Mouse (Mus musculus) heart, adult 2 months (tissue): ENCODE data around the gene Lsm14a. TPM values are rescaled to one million over a fixed set of nuclear protein-coding genes. Genes with fewer than 3 reads are reported as not detected.
A peak's percentile ranks its signal among the peaks of the same experiment; 100 is the strongest.

Experiments used
- DNase-seq, 2 experiments: peaks; one replicate each; pipeline ENCODE4 v3.0.0; 2021
- H3K27ac ChIP-seq: fragments of 200-600 bp; 2 replicates; pipeline ENCODE4 v1.8.1; 2022
- H3K27me3 ChIP-seq: fragments of 200-500 bp; 2 replicates; pipeline ENCODE4 v1.6.1; 2012; ENCODE audit warnings: mild to moderate bottlenecking, low read length, inconsistent platforms, mixed read lengths; ENCODE audit not compliant: control insufficient read depth, insufficient read depth
- H3K36me3 ChIP-seq: fragments of 200-500 bp; 2 replicates; pipeline ENCODE4 v1.6.1; 2012; ENCODE audit warnings: low read length, inconsistent platforms; ENCODE audit not compliant: control insufficient read depth, insufficient read depth
- H3K4me1 ChIP-seq: fragments of 200-500 bp; 2 replicates; pipeline ENCODE4 v1.6.1; 2011; ENCODE audit warnings: low read length; ENCODE audit not compliant: control insufficient read depth, insufficient read depth
- H3K4me3 ChIP-seq: fragments of 200-600 bp; 2 replicates; pipeline ENCODE4 v1.8.1; 2022
- H3K79me2 ChIP-seq: fragments of 200-500 bp; replicated peaks from 2 replicates; pipeline ENCODE4 v1.6.1; 2012; ENCODE audit warnings: mild to moderate bottlenecking, inconsistent platforms, low read length, moderate library complexity, mixed read lengths; ENCODE audit not compliant: control insufficient read depth, insufficient read depth
- H3K9ac ChIP-seq: fragments of 200-500 bp; 2 replicates; pipeline ENCODE4 v1.6.1; 2012; ENCODE audit warnings: low read depth, mild to moderate bottlenecking, control low read depth, inconsistent platforms, low read length, mixed read lengths
- CTCF ChIP-seq: fragments of 200-600 bp; IDR thresholded peaks from 2 replicates; pipeline ENCODE4 v1.8.1; 2022; ENCODE audit warnings: antibody characterized with exemption, mild to moderate bottlenecking, moderate library complexity
- EP300 ChIP-seq: fragments of 200-500 bp; IDR thresholded peaks from 2 replicates; pipeline ENCODE4 v1.6.1; 2011; ENCODE audit warnings: low read depth, low read length, control low read depth; ENCODE audit not compliant: insufficient read depth
- POLR2A ChIP-seq: fragments of 200-500 bp; IDR thresholded peaks from 2 replicates; pipeline ENCODE4 v1.6.1; 2011; ENCODE audit warnings: mild to moderate bottlenecking, low read depth, low read length, control low read depth; ENCODE audit not compliant: insufficient read depth
- WGBS: fragments of 180-500 bp; shearing (Covaris S2); methylation state at CpG from one replicate; pipeline ENCODE4 v1.1.7; 2018; 5-methylcytosine and 5-hydroxymethylcytosine counted together
- intact Hi-C: fragments of 180-260 bp; cut with DNase I; formaldehyde crosslinking; loops from one replicate; pipeline ENCODE4 v1.15.1; 2025
- polyA plus RNA-seq: library from polyadenylated mRNA; depleted of rRNA; stranded (reverse); fragments of >200 nt; gene quantifications from 2 replicates; pipeline ENCODE4 v1.2.3, GENCODE M21; 2012
- total RNA-seq, 2 experiments: library from RNA; stranded (reverse); gene quantifications; 2 replicates each; pipeline ENCODE4 v1.2.3; 2021

Gene Lsm14a
- total and polyA plus RNA-seq, 3 experiments = 42.9 to 88.3 (median 86.9) TPM

DNA sequence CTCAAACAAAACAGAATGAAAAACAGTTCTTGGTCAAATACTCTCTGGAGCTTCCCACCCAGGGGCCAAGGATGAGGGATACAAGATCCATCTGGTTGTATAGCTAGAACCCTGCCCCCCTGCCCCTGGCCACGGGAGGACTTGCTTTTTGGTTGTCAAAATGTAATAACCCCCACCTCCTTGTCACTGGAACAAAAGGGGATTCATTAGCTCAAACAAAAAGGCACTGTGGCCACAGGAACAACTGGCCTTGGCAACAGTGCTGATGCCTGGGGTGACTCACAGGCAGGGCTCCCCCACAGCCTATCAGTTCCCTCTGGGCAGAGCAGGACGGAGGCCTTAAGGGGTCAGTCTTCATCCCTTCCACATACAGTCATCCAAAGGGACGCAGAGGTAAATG lies 73.2 kb downstream of the Lsm14a start:
- Histone ChIP-seq H3K4me3 (no peak overlapping the region), H3K4me1 (peaks cover 13% of the 10 kb centered on the region), H3K27me3 (no peaks in the 10 kb centered on the region), H3K79me2 (no peaks in the 10 kb centered on the region), H3K36me3 (no peaks in the 10 kb centered on the region), H3K27ac (peak overlapping the region; percentile 47), H3K9ac (no peak overlapping the region)
- peak; percentile 49 to 54 for DNase-seq
- TF ChIP-seq EP300 = no peak
- TF ChIP-seq POLR2A = no peak
- no peak for TF ChIP-seq CTCF
- intact Hi-C loops = no loop called here
- 51% methylated on average over 3 of the region's 3 CpGs for WGBS

DNA sequence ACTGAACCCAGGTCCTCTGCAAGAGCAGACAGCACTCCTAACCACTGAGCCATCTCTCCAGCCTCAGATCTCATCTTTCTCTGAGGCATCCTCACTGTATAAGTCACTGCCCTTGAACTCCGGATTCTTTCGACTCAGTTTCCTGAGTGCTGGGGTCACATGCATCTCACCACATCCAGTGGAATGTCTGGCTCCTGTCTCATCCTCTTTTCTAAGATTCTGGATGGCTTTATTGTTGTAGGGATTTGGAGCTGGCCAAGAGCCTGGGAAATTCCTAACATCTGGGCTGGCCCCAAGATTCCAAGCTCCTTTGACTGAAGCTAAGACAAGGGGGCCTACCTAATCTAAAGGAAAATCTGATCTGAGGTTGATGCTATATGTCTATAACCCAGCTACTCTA lies 74.0 kb downstream of the Lsm14a start:
- H3K27me3 ChIP-seq = no peaks in the 10 kb centered on the region
- H3K27ac ChIP-seq = peak overlapping the region; percentile 52

DNA sequence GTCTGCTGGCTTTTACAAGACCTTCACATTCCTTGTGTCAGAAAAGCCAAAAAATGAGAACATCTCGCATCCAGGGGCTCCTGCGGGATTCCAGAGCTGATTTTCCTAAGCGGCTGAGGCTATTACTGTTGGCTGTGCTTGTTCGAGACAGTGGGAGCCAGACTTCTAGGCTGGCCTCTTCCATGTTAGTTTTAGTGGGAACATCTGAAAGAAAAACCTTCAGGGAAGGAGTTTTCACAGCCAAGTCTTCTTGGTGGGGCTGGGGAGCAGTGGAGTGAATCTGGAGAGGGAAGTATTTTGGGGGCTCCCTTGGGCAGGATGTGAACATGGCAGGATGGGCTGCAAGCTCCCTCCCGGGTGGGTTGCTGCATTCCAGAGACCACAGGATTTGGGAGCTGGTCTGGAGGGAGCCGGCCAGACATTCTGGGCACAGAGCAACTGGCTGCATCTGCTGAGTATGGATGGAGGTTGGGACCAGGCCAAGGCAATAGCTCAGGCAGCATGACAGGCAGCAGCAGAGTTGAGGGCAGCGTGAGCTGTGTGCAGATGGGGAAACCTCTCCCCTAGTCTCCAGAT lies 75.1 kb downstream of the Lsm14a start:
- no peak overlapping the region for H3K9ac ChIP-seq

More for the DNA sequence above, 74.0 kb downstream of the Lsm14a start:
- intact Hi-C loops = no loop called here
- 25% methylated on average over 2 of the region's 2 CpGs for WGBS
- 0 out of 2 replicates have a peak, but pooled peaks have one; percentile 14 for TF ChIP-seq POLR2A
- TF ChIP-seq CTCF = no peak
- TF ChIP-seq EP300 = peak; percentile 48; the same call in 1 of the 2 replicates
- no peak overlapping the region for H3K9ac ChIP-seq
- H3K36me3 ChIP-seq = no peaks in the 10 kb centered on the region
- no peak overlapping the region for H3K4me3 ChIP-seq
- peak; percentile 39 to 56 for DNase-seq
- peaks cover 13% of the 10 kb centered on the region for H3K4me1 ChIP-seq
- no peaks in the 10 kb centered on the region for H3K79me2 ChIP-seq

DNA sequence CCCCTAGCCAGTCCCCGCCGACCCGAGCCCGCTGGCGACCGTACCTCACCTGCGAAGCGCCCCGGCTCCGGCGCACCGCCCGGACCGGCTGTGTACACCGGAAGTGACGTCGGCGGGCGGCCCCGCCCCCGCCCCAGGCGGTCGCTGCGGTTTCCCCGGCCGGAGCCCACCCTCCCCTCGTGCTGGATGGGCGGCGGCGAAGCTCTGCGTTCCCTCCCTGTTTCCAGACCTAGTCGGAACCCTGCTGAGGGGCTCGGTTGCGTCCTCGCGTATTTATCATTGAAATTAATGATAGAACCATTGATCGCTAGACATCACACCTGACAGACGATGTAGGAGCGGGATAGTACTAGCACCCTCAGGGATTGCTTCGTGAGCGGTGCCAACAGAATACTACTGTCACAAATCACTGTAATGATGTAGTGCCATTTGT lies 79.7 kb downstream of the Lsm14a start, which contains the start of gene 4931406P16Rik:
TSS of gene 4931406P16Rik (minus strand) at position 109 of the 433 bp plus-strand sequence.
- Histone ChIP-seq H3K27me3 (no peaks in the 10 kb centered on the region), H3K4me1 (peaks cover 9% of the 10 kb centered on the region), H3K79me2 (peaks cover 3% of the 10 kb centered on the region), H3K4me3 (peak within 1 kb of the TSS; percentile 93), H3K9ac (peak within 1 kb of the TSS; percentile 97), H3K36me3 (peaks cover 23% of the 10 kb centered on the region), H3K27ac (peak within 1 kb of the TSS; percentile 96)
- intact Hi-C loops = loop anchor here (2.0 kb wide), 1 partner anchor 47 kb away; no protein-coding TSS in a partner anchor
- TF ChIP-seq CTCF = no peak
- TF ChIP-seq POLR2A = peak; percentile 79
- WGBS = under 1% methylated on average over 41 of the region's 41 CpGs
- DNase-seq = peak; percentile 93

More for the DNA sequence above, 75.1 kb downstream of the Lsm14a start:
- H3K27ac ChIP-seq = peak overlapping the region; percentile 52
- TF ChIP-seq CTCF = no peak
- no peak for TF ChIP-seq EP300
- TF ChIP-seq POLR2A = no peak
- 50% methylated on average over 7 of the region's 7 CpGs for WGBS
- no peaks in the 10 kb centered on the region for H3K27me3 ChIP-seq
- H3K36me3 ChIP-seq = no peaks in the 10 kb centered on the region
- no peak overlapping the region for H3K4me3 ChIP-seq
- no peaks in the 10 kb centered on the region for H3K79me2 ChIP-seq
- intact Hi-C loops = no loop called here
- H3K4me1 ChIP-seq = peaks cover 13% of the 10 kb centered on the region
- DNase-seq = peak; percentile 62 to 71

DNA sequence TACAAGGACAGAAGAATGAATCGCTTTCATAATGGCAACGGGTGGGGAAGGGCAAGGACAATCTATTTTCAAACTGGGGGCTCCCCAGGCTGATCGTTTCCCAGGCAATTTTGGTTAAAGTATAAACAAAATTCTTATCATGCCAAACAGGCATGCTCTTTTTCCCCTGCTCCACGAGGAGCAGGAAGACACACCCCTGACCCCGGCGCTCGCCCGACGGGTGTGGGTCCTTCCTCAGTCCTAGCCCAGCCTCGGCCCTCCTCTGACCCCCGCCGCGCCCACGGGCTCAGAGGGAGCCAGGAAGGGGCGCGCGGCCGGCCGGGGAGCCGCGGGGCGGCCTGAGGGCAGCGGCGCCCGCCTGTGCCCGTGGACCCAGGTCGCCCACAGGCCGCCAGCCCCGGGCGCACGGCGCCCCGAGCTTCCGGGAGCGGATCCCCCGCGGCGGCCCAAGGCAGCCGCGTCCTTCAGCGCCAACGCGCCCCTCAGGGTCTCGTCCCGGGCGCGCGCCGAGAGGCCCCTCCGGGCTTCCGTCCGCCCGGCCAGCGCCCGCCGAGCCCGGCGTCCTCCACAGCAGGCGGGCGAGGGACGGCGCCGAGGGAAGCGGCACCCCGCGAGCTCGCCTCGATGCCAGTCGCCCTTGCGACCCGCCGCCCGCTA lies 80.2 kb downstream of the Lsm14a start:
- Histone ChIP-seq H3K4me3 (peak overlapping the region; percentile 93), H3K4me1 (peaks cover 8% of the 10 kb centered on the region), H3K79me2 (peaks cover 3% of the 10 kb centered on the region), H3K36me3 (peaks cover 28% of the 10 kb centered on the region), H3K27ac (peak overlapping the region; percentile 96), H3K27me3 (no peaks in the 10 kb centered on the region), H3K9ac (peak overlapping the region; percentile 97)
- intact Hi-C loops = loop anchor here (1.0 to 2.0 kb wide), 3 partner anchors 11 to 58 kb away; no protein-coding TSS in a partner anchor
- TF ChIP-seq CTCF (no peak), POLR2A (peak; percentile 53; the same call in 1 of the 2 replicates), EP300 (peak; percentile 65; the same call in 1 of the 2 replicates)
- peak in 1 of 2 experiments; percentile 88 for DNase-seq
- WGBS = under 1% methylated on average over 54 of the region's 73 CpGs
